Mouse (Mus musculus): ENCODE results near the gene D5Ertd577e. TPM values are rescaled to one million over a fixed set of nuclear protein-coding genes. Genes with fewer than 3 reads are reported as not detected.
"Not testable (repeated sequence)": the region's sequence is repeated elsewhere in the genome, so short reads cannot be mapped to it uniquely, and the experiment has no call there.

The D5Ertd577e gene
- total RNA-seq (2021), result not detected
- long read RNA-seq, experiment 1, result 0 reads
- long read RNA-seq, experiment 2, result 0 reads

DNA sequence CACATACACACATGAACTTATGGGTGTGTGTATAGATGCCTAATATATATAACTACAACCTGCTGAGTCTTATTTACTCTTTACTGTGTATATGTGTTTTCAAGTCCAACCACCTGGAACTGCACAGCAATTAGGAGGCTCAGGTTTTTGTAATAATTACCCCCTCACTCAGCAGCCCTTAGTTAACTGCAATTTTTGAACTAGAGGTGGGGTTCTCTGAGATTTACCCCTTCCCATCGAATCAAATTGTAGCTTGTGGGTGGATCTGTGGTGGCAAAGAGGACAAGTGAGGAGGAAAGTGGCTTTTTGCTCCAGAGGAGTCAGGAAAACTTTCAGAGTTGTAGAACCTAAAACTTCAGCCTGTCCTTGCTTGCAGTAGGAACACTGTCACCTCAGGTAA lies at the start of gene D5Ertd577e:
Gene D5Ertd577e, plus strand, starts transcription at position 301 of the 400 bp plus-strand sequence.
- intact Hi-C loops (cut with DNase I); DNase-seq (ENCODE audit: extremely low spot score in 1 of 2, low spot score in 2 of 2); H3K27ac ChIP-seq; H3K4me3 ChIP-seq: not testable (repeated sequence)

GRCm38 (mm10) chr5:95510458-95510857 lies 53.9 kb downstream of the D5Ertd577e start, which contains the start of gene Gm3286:
Gene Gm3286, plus strand, starts transcription at chr5:95510758.
- H3K4me3 ChIP-seq; DNase-seq (ENCODE audit: extremely low spot score in 1 of 2, low spot score in 2 of 2); H3K27ac ChIP-seq; intact Hi-C loops (cut with DNase I): not testable (repeated sequence)

Other genes with a start within 250 kb of the D5Ertd577e start
- gene Gm10424, start 184.0 kb upstream of the D5Ertd577e start, total RNA-seq (2021), result not detected
- not detected for gene Gm3259, start 150.9 kb upstream of the D5Ertd577e start, total RNA-seq (2021)
- not detected for gene Gm3286, start 54.0 kb downstream of the D5Ertd577e start, total RNA-seq (2021)
- not detected for gene Gm7971, start 138.1 kb downstream of the D5Ertd577e start, total RNA-seq (2021)